Mouse (Mus musculus): ENCODE measurements around the gene Plxnb2. TPM values are rescaled to one million over a fixed set of nuclear protein-coding genes. Genes with fewer than 3 reads are reported as not detected.

The Plxnb2 gene
- total and polyA plus RNA-seq, 3 experiments, result 0.17 to 0.19 TPM; not detected in 1

DNA sequence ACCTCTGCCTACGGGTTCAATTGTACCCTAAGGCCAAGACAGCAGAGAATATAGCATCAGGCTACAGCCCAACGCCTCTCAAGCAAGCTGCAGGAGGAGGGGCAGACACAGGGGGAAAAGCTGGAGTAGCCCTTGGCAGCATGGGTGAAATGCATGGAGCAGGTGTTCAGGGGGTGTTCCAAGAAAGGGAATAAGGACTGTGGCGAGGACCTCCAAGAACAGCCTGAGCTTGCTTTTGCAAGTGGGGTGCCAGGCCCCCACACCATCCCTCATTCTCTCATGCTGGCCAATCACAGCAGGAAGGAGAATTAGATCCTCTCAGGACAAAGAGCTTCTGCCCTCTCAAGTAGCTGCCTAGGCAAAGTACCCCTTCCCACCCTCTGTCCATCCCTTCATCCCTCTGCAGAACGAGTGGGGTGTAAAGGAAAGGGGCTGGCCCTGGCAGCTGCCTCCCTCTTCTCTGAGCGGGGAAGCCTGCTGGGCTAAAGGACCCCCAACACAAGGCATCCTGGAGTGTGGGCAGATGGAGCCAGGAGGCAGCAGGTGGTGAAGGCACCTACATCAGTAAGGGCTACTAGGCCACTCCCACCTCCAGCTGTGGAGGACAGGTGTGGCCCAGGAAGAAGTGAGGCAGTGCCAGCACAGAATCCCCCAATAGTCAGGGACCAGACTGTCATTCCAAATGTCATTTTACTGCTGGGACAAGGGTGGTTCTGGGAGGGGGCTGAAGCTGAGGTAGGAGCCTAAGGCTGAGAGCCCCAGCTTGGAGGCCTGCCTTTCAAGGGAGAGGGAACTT is 3.8 kb upstream of the Plxnb2 start:
- Histone ChIP-seq H3K79me2 (ENCODE audit: control insufficient read depth, insufficient read depth, low read length, poor library complexity) (no peaks in the 10 kb centered on the region), H3K4me1 (ENCODE audit: control insufficient read depth in 1 of 2, insufficient read depth in 2 of 2, low read length in 2 of 2) (no peaks in the 10 kb centered on the region), H3K36me3 (ENCODE audit: control insufficient read depth in 1 of 2, insufficient read depth in 2 of 2, low read length in 2 of 2) (no peaks in the 10 kb centered on the region), H3K9me3 (replicated peaks; ENCODE audit: insufficient read depth, low read length) (no peaks in the 10 kb centered on the region), H3K27me3 (ENCODE audit: control insufficient read depth in 1 of 2, insufficient read depth in 2 of 2, low read length in 2 of 2) (no peaks in the 10 kb centered on the region), H3K27ac (ENCODE audit: control insufficient read depth, low read depth, low read length) (no peak overlapping the region), H3K4me3 (ENCODE audit: control insufficient read depth in 1 of 2, insufficient read depth in 1 of 2, low read depth in 2 of 2, low read length in 2 of 2) (no peak overlapping the region), H3K9ac (ENCODE audit: control insufficient read depth, low read depth, low read length, poor library complexity, severe bottlenecking) (no peak overlapping the region)
- no peak for TF ChIP-seq MAFK (IDR thresholded peaks at IDR 0.05; ENCODE audit: borderline replicate concordance, low read depth, low read length)
- no peak for TF ChIP-seq E2F4 (IDR thresholded peaks at IDR 0.05; ENCODE audit: borderline replicate concordance, low read depth, low read length)
- TF ChIP-seq MYB (IDR thresholded peaks at IDR 0.05; ENCODE audit: low read depth, low read length), result no peak
- TF ChIP-seq ZNF384 (IDR thresholded peaks at IDR 0.05; ENCODE audit: low read depth, low read length), result no peak
- no peak for TF ChIP-seq MAZ (IDR thresholded peaks at IDR 0.05; ENCODE audit: low read depth, low read length)
- no peak for DNase-seq (ENCODE audit: low read depth, low spot score)

DNA sequence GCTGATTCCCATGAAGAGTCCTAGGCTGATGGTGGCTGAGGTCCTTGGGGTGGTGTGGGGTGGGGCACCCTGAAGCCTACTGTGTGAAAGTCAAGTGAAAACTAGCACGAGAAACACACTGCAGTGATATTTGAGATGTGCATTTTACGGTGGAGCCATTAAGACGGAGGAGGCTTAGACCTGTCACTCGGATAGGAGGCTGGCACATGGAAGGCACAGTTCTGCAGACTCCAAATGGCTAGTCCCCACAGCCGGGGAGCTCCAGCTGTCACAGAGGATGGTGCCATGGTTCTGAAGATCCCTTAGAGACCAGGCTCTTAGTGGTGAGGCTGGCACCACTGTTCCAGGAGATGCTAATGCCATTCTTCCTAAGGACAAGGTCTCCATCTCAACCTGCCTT is 2.3 kb upstream of the Plxnb2 start:
- H3K27me3 ChIP-seq (ENCODE audit: control insufficient read depth in 1 of 2, insufficient read depth in 2 of 2, low read length in 2 of 2), result no peaks in the 10 kb centered on the region
- H3K9me3 ChIP-seq (replicated peaks; ENCODE audit: insufficient read depth, low read length), result no peaks in the 10 kb centered on the region
- H3K4me3 ChIP-seq (ENCODE audit: control insufficient read depth in 1 of 2, insufficient read depth in 1 of 2, low read depth in 2 of 2, low read length in 2 of 2), result no peak overlapping the region
- peaks cover 0 to 4% of the 10 kb centered on the region in 2 experiments; a peak in 2 of 4 replicates for H3K4me1 ChIP-seq (ENCODE audit: control insufficient read depth in 1 of 2, insufficient read depth in 2 of 2, low read length in 2 of 2)
- DNase-seq (ENCODE audit: low read depth, low spot score), result no peak
- no peak for TF ChIP-seq HCFC1 (IDR thresholded peaks at IDR 0.05; ENCODE audit: low read depth, low read length)
- TF ChIP-seq GABPA (IDR thresholded peaks at IDR 0.05; ENCODE audit: low read depth, low read length), result no peak
- TF ChIP-seq ETS1 (IDR thresholded peaks at IDR 0.05; ENCODE audit: low read depth, low read length), result no peak
- no peak for TF ChIP-seq KAT2A (conservative IDR thresholded peaks at IDR 0.05; ENCODE audit: low read depth, low read length)
- no peak for TF ChIP-seq POLR2AphosphoS2 (IDR thresholded peaks at IDR 0.05; ENCODE audit: low read length)
- TF ChIP-seq MEF2A (IDR thresholded peaks at IDR 0.05; ENCODE audit: extremely low read depth, insufficient replicate concordance, low read depth, low read length, poor library complexity, severe bottlenecking), result no peak
- TF ChIP-seq USF2 (IDR thresholded peaks at IDR 0.05; ENCODE audit: borderline replicate concordance in 1 of 2, insufficient read depth in 1 of 2, low read depth in 1 of 2, low read length in 2 of 2), result no peak
- TF ChIP-seq MXI1 (IDR thresholded peaks at IDR 0.05; ENCODE audit: low read depth, low read length), result no peak
- TF ChIP-seq MAZ (IDR thresholded peaks at IDR 0.05; ENCODE audit: low read depth, low read length), result no peak
- TF ChIP-seq CHD2 (IDR thresholded peaks at IDR 0.05; ENCODE audit: low read length), result no peak
- TF ChIP-seq CTCF (IDR thresholded peaks at IDR 0.05 in 2 of 3, conservative IDR thresholded peaks at IDR 0.05 in 1 of 3; ENCODE audit: control insufficient read depth in 1 of 3, insufficient read depth in 1 of 3, low read depth in 2 of 3, low read length in 3 of 3, poor library complexity in 1 of 3, severe bottlenecking in 1 of 3), result no peak
- no peak for TF ChIP-seq EP300 (IDR thresholded peaks at IDR 0.05; ENCODE audit: low read depth in 1 of 2, low read length in 2 of 2)
- no peak for TF ChIP-seq GATA1 (IDR thresholded peaks at IDR 0.05; ENCODE audit: low read depth, low read length)
- TF ChIP-seq JUND (IDR thresholded peaks at IDR 0.05; ENCODE audit: low read depth, low read length), result no peak
- TF ChIP-seq MAFK (IDR thresholded peaks at IDR 0.05; ENCODE audit: borderline replicate concordance, low read depth, low read length), result no peak
- no peak for TF ChIP-seq NRF1 (IDR thresholded peaks at IDR 0.05; ENCODE audit: insufficient read depth, low read depth, low read length, poor library complexity, severe bottlenecking)
- peaks cover 0 to 2% of the 10 kb centered on the region in 2 experiments; a peak in 1 of 4 replicates for H3K36me3 ChIP-seq (ENCODE audit: control insufficient read depth in 1 of 2, insufficient read depth in 2 of 2, low read length in 2 of 2)
- no peak overlapping the region for H3K9ac ChIP-seq (ENCODE audit: control insufficient read depth, low read depth, low read length, poor library complexity, severe bottlenecking)
- no peaks in the 10 kb centered on the region for H3K79me2 ChIP-seq (ENCODE audit: control insufficient read depth, insufficient read depth, low read length, poor library complexity)
- H3K27ac ChIP-seq (ENCODE audit: control insufficient read depth, low read depth, low read length), result no peak overlapping the region

Data from MEL (cell line).